Mouse (Mus musculus): ENCODE measurements at regions not wholly inside any gene's neighbourhood (a gene's known extent, or its start where the extent isn't known, plus 50 kb on each side); places are given as distances from the start of the nearest gene placed in this dataset.

DNA sequence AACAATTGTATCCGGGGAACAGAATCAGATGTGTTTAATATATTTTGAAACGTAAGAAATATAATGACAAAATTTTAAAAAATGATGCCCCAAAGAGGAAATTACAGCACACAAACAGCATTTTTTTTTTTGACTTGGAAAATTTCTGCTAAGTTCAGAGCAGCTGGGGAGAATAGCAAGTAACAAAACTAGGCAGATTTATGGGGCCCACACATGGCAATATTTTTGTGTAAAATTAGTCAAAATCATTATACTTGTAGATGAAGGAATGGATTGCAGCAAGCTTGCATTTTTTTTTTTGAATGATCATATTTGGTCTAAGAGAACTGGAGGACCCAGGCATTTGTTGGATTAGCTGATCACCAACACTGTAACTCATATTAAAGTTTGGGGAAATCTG is 189.4 kb downstream of the Map2k6 start:
- no peak for DNase-seq (ENCODE audit: low spot score)

DNA sequence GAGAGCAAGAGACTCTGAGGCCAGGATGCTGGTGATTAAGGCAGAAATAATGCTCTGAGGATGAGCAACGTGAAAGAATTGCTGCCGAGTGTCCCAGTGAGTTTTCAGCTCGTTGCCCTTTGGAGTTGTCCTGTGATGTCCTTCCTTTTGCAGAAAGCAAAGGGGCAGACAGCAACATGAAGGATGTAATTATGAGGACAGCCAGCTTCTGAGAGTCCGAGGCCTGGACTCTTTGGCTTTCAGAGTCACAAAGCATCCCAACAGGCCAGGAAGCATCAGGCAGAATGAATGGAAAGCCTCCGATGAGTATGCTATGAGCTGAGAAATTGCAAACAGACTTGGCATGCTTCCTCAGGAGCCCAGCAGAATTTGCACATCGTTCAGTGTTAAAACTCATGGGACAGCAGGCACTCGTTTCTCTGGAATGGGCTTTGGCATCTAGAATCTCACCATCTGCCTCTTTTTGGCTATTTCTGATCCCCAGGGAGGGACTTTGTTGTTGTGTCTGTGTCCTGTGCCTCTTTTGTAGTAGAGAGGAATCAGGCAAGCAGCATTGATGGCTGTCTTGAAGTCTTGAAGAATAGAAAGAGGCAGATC is 196.4 kb downstream of the Map2k6 start:
- DNase-seq (ENCODE audit: low spot score): no peak

DNA sequence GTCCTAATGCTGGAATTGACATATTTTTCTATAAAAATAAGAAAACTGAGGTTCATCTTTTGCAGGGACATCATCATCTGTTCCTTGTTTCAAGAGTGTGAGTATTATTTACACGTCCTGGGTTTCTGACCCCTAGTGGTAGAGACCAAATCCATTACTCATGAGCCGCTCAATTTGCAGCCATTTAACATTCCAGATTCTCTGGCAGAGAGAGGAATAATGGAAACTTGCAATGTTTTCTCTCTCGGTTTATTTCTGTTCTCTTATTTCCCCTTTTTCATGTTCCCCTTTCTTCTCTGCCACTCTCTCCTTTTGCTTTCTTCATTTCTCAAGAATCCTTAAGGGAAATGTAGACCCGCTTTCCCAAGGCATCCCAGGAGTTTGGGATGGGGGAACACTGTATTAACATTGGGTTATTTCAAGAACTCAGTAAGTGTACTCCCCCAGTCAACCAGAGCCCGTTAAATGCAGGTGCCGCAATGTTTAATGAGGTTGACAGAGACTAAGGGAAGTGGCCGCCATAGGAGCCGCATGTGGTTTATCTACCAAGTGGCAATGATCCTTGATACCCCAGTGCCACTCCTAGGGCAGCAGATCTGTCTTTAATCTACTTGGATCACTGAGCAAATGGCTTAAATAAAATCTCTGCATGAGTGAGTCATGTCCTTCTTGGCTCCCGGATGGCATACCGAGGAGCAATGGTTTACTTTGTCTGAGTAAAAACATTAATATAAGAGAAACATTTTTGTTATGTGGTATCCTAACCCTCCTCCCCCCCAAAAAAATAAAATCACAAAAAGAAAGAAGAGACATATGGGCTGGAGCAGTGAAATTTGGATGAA is 206.3 kb downstream of the Map2k6 start:
- no peak for DNase-seq (ENCODE audit: low spot score)

DNA sequence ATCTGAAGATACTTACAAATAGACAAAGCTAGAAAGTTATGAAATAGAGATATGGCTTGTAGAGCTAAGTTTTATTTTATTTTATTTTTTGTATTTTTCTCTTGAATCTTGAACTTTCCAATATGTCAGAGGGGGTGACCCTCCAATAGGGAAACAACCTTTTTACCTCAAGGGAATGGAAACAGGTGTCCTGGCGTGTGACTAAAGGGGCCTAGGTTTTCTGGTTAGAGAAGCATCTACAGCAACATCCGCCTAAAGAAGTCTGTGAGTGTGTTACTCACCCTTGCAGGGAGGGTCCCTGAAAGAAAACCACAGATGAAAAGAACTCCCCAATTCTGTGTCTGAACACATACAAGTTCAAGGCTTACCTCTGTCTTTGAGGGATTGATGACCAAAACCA is 210.4 kb downstream of the Map2k6 start:
- no peak for DNase-seq (ENCODE audit: low spot score)

DNA sequence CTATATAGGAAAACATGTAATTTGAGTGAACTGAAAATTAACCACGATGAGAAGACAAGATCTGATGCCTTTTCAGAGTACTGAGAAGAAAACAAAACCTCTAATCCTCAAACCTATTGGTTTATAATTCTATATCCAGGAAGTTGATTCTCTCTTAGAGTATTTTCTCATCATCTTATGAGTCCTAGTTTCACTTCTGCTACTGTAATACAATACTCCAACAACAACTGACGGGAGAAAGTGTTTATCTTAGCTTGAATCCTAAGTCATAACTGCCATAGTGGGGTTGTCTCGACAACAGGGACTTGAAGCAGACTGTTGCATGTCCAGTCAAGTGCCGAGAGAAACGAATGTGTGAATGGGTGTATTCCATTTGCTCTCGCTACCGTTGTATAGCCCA is 211.9 kb downstream of the Map2k6 start:
- DNase-seq (ENCODE audit: low spot score): no peak

DNA sequence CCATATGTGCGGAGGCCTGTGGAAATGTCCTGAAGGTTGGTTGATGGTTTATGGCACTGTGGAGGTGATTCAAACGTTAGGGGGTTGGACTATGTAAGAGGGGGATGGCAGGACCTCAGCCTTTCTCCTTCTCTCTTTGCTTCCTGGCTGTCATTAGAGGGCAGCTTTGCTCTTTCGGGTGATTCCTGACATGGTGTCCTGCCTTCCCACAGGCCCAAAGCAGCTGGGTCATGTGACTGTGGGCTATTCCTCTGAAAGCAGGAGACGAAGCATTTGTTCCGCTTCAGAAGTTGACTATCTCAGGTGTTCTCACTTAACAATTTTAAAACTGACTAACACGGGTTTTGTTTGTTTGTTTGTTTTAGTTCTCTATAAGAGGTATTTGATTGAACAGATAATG is 233.1 kb downstream of the Map2k6 start:
- no peak for DNase-seq (ENCODE audit: low spot score)

DNA sequence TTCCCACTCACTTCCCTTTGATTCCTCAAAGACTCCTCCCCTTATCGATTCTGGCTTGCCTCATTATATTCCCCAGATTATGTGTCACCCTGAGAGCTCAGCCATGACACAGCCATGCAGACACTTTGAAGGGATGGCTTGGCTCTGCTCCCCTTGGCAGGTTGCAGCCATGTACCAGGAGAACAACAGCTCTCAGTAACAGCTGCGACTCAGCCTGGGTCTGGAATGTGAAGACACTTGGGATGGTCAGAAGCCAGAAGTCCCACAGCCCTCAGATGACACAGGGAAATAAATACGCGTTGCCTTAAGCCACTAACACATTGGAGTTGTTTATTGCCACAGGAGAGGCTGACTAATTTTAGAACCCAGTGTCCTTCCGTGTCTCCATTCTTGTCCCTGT is 234.4 kb downstream of the Map2k6 start:
- no peak for DNase-seq (ENCODE audit: low spot score)

DNA sequence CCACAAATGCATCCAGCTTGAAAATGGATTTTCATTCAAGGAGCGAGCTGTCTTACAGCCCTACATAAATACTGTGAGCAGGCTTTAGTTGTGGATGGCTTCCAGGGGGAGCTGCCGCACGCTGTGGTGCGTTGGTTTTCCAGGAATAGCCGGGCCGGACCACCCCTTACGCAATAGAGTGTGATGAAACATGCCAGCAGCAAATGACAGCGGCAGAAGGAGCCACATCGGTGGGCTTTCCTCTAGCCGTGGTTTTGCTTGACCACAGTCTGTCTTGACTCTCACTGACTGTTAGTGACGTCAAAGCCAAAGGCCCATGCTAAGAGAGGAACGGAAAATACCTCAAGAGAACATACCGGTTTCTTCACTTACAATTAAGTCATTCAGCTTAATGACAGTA is 243.6 kb downstream of the Map2k6 start:
- no peak for DNase-seq (ENCODE audit: low spot score)

DNA sequence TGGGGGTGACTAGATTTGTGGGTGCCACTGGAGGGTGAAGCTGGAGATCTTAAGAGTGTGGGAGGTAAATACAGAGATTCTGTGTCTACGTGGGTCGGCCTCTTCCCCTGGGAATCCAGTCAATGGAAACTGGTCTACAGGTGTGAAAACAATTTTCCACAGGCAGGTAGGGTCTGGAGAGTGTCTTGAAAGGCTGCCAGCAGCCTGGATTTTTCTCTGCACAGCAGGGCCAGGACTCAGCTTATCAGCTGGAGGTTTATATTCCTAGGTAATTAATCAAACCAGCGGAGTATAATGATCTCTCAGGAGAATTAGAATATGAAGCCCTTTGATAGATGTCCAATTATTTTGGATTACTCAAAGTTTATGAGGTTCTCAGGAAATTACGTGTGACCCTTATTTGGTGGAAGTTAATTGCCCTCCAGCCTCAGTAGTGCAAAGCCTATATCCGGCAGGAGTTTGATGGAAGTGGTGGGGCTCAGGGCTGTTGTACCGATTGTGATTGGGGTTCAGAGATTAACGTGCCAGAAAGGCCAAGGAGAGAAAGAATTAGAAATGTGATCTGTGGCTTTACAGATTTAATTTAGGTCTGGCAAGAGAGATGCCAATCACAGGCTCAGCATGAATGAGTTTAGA is 250.8 kb downstream of the Map2k6 start:
- DNase-seq (ENCODE audit: low spot score): no peak

DNA sequence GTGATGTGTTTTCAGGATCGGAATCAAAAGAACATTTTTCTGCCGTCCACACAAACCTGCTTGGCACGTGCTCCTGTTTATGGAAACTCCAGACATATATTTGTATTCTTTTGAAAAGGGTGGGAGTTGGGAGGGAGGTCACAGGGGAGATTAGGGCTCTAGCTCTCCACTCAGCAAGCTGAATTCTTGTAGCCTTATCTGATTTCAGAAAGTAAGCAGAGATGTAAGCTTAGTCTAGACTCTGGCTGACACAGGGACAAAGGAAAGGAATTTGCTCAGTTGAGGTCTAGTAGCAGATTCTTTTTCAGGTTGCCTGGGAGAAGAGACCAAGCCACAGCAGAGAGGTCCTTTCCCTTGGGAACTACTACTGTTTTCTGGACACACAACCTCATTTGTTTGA is 253.1 kb downstream of the Map2k6 start:
- no peak for DNase-seq (ENCODE audit: low spot score)

DNA sequence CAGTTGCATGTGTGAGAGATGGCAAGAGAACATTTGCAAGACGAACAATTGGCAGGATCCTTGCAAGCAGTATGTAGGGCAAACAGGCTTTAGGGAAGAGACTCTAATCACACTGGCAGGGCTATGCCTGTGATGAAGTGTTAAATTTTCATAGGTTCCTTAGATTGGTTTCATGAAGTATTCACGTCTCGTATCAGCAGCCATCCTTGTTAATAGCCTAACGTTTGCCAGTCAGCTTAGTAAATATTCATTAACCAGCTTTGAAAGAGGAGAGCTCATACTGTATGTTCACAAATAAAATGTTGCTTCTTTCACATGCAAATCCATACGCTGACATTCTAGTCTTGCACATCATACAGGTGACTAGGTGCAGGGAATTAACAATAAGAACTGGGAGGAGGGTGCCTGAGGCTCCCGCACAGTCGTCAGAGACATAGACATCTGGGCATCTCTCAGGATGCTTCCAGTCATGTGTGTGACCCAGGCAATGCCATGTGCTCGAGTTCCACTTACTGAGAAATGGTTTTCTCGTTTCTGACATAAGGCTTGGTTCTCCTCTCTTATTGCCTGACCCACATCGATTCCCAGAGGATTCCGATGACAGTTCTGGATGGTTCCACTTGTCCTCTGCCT is 257.7 kb downstream of the Map2k6 start:
- no peak for DNase-seq (ENCODE audit: low spot score)

DNA sequence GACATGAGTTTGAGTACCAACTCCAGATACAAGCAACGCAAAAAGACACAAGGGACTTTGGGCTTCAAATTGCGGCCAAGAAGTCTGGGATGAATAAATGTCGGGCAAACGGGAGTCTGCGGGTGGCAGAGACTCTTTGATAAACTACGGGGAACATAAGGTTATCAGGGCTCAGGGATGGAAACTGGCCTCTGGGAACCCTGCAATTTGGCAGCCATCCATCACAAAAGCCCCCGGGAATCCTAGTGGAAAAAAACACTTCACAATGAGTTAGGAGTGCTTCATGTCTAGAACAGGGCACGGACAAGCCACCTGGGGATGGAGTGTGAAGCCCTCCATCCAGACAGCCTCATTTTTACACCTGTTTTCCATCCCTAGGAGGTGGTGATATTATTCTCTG is 258.9 kb downstream of the Map2k6 start:
- DNase-seq (ENCODE audit: low spot score): no peak

DNA sequence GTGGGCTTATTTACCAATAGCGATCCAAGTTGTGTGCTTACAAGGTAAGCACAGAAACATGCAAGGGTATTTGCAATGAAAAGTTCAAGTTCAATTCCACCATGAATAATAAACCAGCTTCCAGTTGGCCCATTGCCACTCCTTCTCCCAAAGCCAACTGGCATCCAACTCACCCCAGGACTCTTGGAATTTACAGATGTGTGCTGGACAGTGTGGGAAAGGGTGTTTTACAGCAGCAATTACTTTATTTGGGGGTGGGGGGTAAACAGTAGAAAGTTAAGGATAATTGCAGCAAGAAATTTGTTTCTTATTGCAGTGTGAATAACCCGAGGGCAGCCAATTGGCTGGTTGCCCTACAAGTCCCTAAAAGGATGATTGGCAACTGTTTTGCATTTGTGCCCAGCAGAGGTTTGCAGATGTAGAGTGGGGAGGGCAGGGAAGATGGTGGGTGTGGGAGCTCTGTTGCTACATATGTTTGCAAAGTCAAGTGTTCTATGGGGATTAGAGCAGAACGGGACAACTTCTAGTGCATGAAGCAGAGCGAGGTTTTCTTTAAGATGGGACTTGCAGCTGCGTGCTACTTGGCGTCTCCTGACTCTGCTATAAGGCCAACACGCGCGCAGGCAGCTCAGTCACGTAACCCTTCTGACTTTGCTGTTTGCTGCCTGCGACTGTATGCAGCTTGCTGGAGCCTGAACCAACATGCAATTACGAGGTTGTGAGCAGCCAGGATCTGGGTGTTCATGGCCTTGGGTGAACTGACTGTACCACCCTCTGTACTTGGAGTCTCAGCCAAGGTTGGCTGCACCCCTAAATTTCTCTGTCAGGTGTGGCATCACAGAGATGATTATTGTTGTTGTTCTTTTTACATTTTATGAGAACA is 271.9 kb downstream of the Map2k6 start:
- DNase-seq (ENCODE audit: low spot score): peak; percentile 5

DNA sequence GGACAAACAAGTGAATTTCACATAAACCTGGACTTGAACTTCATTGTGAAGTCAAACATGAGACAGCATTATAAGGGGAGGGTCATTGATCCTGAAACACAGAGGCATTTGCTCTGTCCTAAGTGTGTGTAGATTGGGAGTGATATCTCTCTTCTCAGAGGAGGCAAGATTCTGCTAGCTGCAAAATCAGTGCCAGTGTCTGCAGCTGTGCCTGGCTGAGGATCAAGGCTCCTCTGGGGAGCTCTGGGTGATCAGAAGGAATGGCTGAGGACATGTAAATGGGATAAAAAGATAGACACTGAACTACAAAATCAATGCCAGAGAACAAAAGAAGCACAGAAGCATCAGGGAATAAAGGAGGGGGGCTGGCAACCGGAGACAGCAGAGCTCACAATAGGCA is 274.0 kb downstream of the Map2k6 start:
- no peak for DNase-seq (ENCODE audit: low spot score)

DNA sequence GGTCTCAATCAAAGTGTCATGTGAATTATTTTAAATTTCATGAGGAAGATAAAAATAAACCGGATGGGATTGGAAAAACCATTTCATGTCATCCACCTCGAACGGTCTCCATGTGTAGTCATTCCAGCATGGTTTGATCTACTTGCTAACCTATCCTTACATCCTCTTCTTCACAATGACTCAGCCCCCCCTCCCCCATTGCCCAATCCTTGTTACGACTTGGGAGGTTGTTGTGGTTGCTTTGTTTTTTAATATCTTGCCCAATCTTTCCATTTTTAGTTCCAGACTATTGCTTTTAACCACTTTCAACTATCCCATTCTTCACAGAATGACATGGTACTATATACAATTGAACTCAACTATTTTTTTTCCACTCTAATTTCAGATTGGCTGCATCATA is 275.0 kb upstream of the Kcnj16 start:
- DNase-seq (ENCODE audit: low spot score): no peak

DNA sequence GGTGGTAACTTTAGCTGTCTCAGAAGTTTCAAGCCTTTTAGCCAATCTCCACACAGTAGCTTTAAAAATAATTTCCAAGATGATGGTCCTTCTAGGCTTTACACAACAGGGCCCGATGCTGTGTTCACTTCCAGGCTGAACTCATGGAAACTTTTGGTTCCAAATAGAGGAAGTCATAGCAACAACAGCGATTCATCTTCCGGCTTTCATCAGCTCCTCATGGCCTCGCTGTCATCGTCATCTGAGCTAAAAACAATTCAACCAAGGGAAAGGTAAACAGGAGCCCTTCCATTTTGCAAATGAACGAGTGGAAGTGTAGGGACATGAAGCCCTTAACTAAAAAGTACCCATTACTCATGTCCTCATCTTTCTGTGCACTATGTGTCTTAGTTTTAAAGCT is 270.8 kb upstream of the Kcnj16 start:
- DNase-seq (ENCODE audit: low spot score): no peak

DNA sequence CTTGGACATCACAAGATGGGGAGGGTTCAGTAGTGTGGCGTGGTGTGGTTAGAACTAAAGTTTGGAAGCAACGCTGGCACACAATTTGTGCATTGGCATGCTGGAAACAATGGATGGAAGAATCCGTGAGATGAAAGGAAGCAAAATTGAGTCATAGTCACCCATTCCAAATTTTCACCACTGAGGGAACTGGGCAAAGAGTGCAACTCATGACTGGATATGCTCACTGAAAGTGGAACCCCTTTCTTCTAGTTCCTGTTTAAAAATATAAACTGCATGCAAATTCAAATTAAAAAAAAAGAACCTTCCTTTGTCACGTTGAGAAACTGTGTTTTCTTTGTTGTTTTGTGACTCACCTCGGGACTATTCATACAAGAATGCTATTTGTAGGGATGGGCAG is 269.5 kb upstream of the Kcnj16 start:
- no peak for DNase-seq (ENCODE audit: low spot score)

DNA sequence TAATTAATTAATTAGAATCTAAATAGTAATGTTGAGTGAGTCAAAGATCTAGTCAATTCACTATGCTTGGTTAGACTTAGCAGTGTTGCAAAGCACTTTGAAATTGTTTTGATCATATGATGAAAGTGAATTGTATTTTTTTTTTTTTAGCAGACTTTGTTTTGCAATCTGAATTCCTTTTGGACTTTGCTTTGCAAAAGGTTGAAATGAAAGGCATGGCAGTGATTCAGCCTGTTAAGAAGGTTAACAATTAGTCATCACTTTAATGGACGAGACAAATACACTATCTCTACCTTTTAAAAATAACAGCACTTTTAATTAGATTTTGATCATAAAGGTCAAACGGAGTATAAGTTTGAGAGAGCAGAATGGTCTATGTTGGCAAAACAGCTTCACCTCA is 266.9 kb upstream of the Kcnj16 start:
- DNase-seq (ENCODE audit: low spot score): no peak

DNA sequence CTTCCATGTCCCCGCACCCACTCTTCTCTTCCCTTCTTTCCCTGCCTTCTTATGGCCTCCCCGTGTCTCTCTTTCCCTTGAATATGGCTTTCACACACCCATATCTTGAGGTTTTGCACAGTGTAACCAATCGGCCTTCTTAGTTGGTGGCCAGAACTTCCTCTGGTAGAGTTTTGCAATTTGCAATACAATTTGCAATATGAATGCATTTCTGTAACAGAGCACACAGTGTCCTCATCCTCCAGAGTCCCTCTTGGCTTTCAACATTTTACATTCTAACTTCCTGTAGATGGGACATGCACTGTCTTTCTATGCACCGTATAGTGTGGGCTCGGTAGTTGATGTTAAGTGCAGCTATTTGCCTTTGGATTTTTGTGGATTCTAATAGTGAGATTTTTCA is 265.7 kb upstream of the Kcnj16 start:
- no peak for DNase-seq (ENCODE audit: low spot score)

DNA sequence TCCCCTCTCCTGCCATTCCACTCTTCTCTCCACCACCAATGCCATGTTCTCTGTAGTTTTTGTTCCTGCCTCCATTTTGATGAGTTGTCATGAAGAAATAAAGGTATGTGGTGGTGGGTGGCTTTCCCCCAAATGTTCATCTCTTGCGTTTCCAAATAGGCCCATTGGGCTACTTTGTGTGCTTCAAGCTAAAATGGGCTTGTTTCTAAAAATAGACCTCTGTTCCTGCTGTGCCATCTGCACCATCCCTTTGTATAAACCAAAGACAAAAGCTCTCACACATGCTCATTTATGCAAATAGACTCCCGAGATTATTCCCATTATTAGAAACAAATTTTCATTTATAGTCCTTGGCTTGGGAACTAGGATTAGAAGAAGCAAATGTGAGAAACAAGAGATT is 264.3 kb upstream of the Kcnj16 start:
- no peak for DNase-seq (ENCODE audit: low spot score)

DNA sequence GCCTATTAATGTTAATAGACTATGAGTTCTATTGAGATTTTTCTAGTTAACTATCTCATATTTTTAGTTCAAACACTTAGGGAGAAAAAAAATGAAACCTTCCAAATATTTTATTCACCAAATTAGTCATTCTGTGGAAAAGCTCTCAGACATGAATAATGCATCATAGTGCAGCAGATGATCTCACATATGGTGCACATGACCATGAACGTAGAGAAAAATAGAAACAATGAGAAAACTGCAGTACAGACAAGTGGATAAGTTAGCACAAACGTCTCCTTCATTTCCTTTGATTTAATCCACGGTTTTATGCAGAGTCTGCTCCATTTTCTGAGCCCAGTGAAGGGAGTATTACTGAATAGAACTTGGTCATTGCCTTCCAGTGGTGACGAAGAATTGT is 260.5 kb upstream of the Kcnj16 start:
- DNase-seq (ENCODE audit: low spot score): no peak

DNA sequence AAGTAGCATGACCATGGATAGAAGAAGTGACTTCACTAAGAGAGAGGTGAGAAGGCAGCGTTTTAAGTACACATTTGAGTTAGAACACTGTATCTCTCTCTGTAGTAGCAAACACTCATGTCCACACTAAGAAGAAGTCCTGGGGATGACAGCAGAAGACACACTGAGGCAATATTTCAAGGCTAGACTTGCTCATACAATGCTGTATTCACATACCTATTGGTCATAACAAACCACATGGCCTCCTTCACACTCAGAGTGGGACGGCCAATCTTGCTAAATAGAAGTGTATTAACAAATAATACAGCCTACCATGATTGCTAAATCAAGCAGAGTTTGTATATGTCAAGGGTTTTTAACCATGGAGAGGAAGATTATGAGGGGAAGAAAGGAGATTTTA is 252.5 kb upstream of the Kcnj16 start:
- no peak for DNase-seq (ENCODE audit: low spot score)

Data from testis, postnatal 14 days (tissue).